ENCODE assay signal across 19 mouse cellular contexts in genomic region chr5:147585070-147585469, GRCm38 (mm10).
DNase-seq lines count a peak whose midpoint lies in the region; ATAC-seq lines count a peak whose summit lies in the region.
"Had no signal": no experiment of that assay in that cellular context is flagged by ENCODE, and none has a peak within 500 bp of the region (broad histone marks: within the 10 kb centered on the region; RNA-seq: fewer than 3 reads in every experiment).

No protein-coding gene starts in this region.

- H3K4me3 ChIP-seq in kidney, embryonic 15.5 days (replicated peaks) = no peak overlapping the region
- no peak overlapping the region for H3K4me3 ChIP-seq in lung, embryonic 16.5 days (ENCODE audit: low read length)
- H3K4me3 ChIP-seq: forebrain, embryonic 13.5 days; left cerebral cortex, adult 2 months had no signal

- peak overlapping the region; percentile 38 for H3K27ac ChIP-seq in kidney, embryonic 15.5 days
- peak overlapping the region; percentile 62; the same call in 1 of the 2 replicates for H3K27ac ChIP-seq in lung, embryonic 16.5 days (ENCODE audit: low read length)
- H3K27ac ChIP-seq: forebrain, embryonic 13.5 days; left cerebral cortex, adult 2 months; stomach, postnatal 0 days had no signal

- H3K9me3 ChIP-seq in kidney, embryonic 15.5 days (replicated peaks) = no peaks in the 10 kb centered on the region
- no peaks in the 10 kb centered on the region for H3K9me3 ChIP-seq in lung, embryonic 16.5 days (ENCODE audit: control insufficient read depth, low read length)
- H3K9me3 ChIP-seq: forebrain, embryonic 13.5 days had no signal

- no peak overlapping the region for H3K4me2 ChIP-seq in kidney, embryonic 15.5 days
- no peak overlapping the region for H3K4me2 ChIP-seq in lung, embryonic 16.5 days (ENCODE audit: low read depth, low read length)
- H3K4me2 ChIP-seq: forebrain, embryonic 13.5 days; heart, embryonic 11.5 days had no signal

- H3K4me1 ChIP-seq in kidney, embryonic 15.5 days = peaks cover 15% of the 10 kb centered on the region
- H3K4me1 ChIP-seq in lung, embryonic 16.5 days (replicated peaks; ENCODE audit: control insufficient read depth, insufficient read depth, low read length) = peaks cover 2% of the 10 kb centered on the region
- H3K4me1 ChIP-seq: forebrain, embryonic 13.5 days had no signal

- no peaks in the 10 kb centered on the region for H3K36me3 ChIP-seq in kidney, embryonic 15.5 days
- H3K36me3 ChIP-seq in lung, embryonic 16.5 days (ENCODE audit: control insufficient read depth, insufficient read depth, low read length) = no peaks in the 10 kb centered on the region

- no peaks in the 10 kb centered on the region for H3K27me3 ChIP-seq in kidney, embryonic 15.5 days
- no peaks in the 10 kb centered on the region for H3K27me3 ChIP-seq in lung, embryonic 16.5 days (ENCODE audit: control insufficient read depth, insufficient read depth, low read depth, low read length)
- H3K27me3 ChIP-seq: forebrain, embryonic 13.5 days had no signal

- 86% methylated on average over 1 of the region's 1 CpGs for WGBS in kidney, embryonic 15.5 days
- WGBS in lung, embryonic 16.5 days = 79% methylated on average over 1 of the region's 1 CpGs

- no peak overlapping the region for H3K9ac ChIP-seq in kidney, embryonic 15.5 days
- no peak overlapping the region for H3K9ac ChIP-seq in lung, embryonic 16.5 days (ENCODE audit: low read length)
- H3K9ac ChIP-seq: forebrain, embryonic 13.5 days; liver, postnatal 0 days had no signal

- ATAC-seq in kidney, embryonic 15.5 days (replicated peaks; ENCODE audit: low FRiP score) = no peak
- 0 out of 2 replicates have a peak, but pooled peaks have one; percentile 34 for ATAC-seq in lung, embryonic 16.5 days (ENCODE audit: low read depth)
- ATAC-seq: CD4-positive, CD25-positive, alpha-beta regulatory T cell, adult 4 months; forebrain, embryonic 13.5 days; hindbrain, embryonic 16.5 days; intestine, embryonic 16.5 days; liver, postnatal 0 days had no signal

- DNase-seq in kidney, postnatal 4 days = no peak
- DNase-seq in adipocyte (ENCODE audit: low spot score) = peak; percentile 24
- no peak for DNase-seq in urinary bladder, postnatal 25 days (ENCODE audit: low spot score)
- no peak for DNase-seq in ovary, postnatal 14 days (ENCODE audit: low spot score)
- no peak for DNase-seq in liver
- DNase-seq: cerebellum, adult 8-10 months; gastrocnemius, postnatal 36 days; left cerebral cortex, postnatal 4 days; liver, postnatal 0 days; right cerebral cortex, postnatal 4 days had no signal
